Mouse (Mus musculus): Measurements from ENCODE around the gene Ropn1l. TPM values are rescaled to one million over a fixed set of nuclear protein-coding genes. Genes with fewer than 3 reads are reported as not detected.

Ropn1l gene
- total and polyA plus RNA-seq, 2 experiments, result 8.0 to 12.1 TPM

DNA sequence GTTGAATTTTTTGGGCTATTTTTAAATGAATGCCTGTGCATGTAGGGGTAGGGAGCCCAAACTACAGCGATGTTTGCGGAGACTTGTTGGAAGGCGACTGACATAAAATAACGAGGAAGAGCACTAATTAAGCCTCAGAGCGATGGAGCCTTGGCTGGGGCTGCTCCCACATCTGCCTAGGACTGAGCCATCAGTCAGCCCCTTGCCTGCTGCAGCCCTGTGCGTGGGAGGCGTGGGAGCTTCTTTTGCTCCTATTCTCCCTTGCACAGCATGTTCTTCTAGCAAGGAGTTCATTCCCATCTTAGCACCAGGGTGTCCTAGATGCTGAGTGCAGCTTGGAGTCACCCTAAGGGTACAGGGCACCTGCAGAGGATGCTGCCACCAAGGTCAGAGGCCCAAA, 60.8 kb downstream of the Ropn1l start:
- Histone ChIP-seq H3K36me3 (ENCODE audit: control insufficient read depth, insufficient read depth, low read length) (no peaks in the 10 kb centered on the region), H3K9ac (ENCODE audit: low read depth, low read length) (no peak overlapping the region), H3K4me1 (ENCODE audit: control insufficient read depth, insufficient read depth, low read length) (no peaks in the 10 kb centered on the region), H3K4me3 (ENCODE audit: insufficient read depth, low read depth, low read length) (no peak overlapping the region), H3K27ac (replicated peaks; ENCODE audit: insufficient read depth, low read depth, low read length) (no peak overlapping the region), H3K79me2 (ENCODE audit: control insufficient read depth, insufficient read depth, low read length) (no peaks in the 10 kb centered on the region), H3K27me3 (ENCODE audit: control insufficient read depth, insufficient read depth, low read length) (no peaks in the 10 kb centered on the region)
- 91% methylated on average over 7 of the region's 7 CpGs for WGBS
- DNase-seq (ENCODE audit: extremely low read depth, low read depth, low spot score), result no peak
- no peak for TF ChIP-seq CTCF (IDR thresholded peaks at IDR 0.05; ENCODE audit: low read depth, low read length)
- no peak for TF ChIP-seq POLR2A (IDR thresholded peaks at IDR 0.05; ENCODE audit: extremely low read depth, insufficient read depth, low read length)

DNA sequence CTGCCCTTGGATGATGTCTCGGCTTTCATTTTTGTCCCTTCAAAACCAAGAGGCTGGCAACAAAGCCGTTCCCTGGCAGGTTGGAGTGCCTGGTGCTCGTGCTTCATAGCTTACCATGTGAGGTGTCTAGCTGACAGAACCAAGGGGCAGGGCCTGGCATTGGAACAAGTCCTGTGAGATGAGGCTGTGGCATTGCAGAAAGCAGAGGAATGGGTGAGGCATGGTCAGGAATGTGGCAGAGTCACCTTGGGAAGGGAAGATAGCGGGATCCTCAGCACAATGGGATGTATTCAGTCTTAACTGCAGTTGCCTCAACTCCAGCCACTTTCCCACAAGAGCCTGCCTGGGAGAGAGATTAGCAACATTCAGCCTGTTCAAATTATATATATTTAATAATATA, 61.4 kb downstream of the Ropn1l start:
- 91% methylated on average over 4 of the region's 4 CpGs for WGBS
- no peaks in the 10 kb centered on the region for H3K79me2 ChIP-seq (ENCODE audit: control insufficient read depth, insufficient read depth, low read length)

More for the DNA sequence above, 61.4 kb downstream of the Ropn1l start:
- Histone ChIP-seq H3K9ac (ENCODE audit: low read depth, low read length) (no peak overlapping the region), H3K4me1 (ENCODE audit: control insufficient read depth, insufficient read depth, low read length) (no peaks in the 10 kb centered on the region), H3K4me3 (ENCODE audit: insufficient read depth, low read depth, low read length) (no peak overlapping the region), H3K27ac (replicated peaks; ENCODE audit: insufficient read depth, low read depth, low read length) (no peak overlapping the region), H3K36me3 (ENCODE audit: control insufficient read depth, insufficient read depth, low read length) (no peaks in the 10 kb centered on the region), H3K27me3 (ENCODE audit: control insufficient read depth, insufficient read depth, low read length) (no peaks in the 10 kb centered on the region)
- no peak for TF ChIP-seq CTCF (IDR thresholded peaks at IDR 0.05; ENCODE audit: low read depth, low read length)
- no peak for TF ChIP-seq POLR2A (IDR thresholded peaks at IDR 0.05; ENCODE audit: extremely low read depth, insufficient read depth, low read length)
- no peak for DNase-seq (ENCODE audit: extremely low read depth, low read depth, low spot score)

Other genes with a start within 250 kb of the Ropn1l start
- gene Dap, start 229.4 kb downstream of the Ropn1l start, total RNA-seq (2014; rRNA removed), result 53.6 and 63.8 TPM in 2 replicates
- 156 and 257 TPM in 2 replicates for gene Dap, start 229.4 kb downstream of the Ropn1l start, polyA plus RNA-seq (2012; rRNA removed)
- gene Ankrd33b, start 86.0 kb downstream of the Ropn1l start, total RNA-seq (2014; rRNA removed), result 13.1 and 14.4 TPM in 2 replicates
- 9.1 and 14.1 TPM in 2 replicates for gene Ankrd33b, start 86.0 kb downstream of the Ropn1l start, polyA plus RNA-seq (2012; rRNA removed)
- 77.0 and 79.8 TPM in 2 replicates for gene March6, start 77.3 kb upstream of the Ropn1l start, total RNA-seq (2014; rRNA removed)
- 22.6 and 27.5 TPM in 2 replicates for gene March6, start 77.3 kb upstream of the Ropn1l start, polyA plus RNA-seq (2012; rRNA removed)
- 292 and 434 TPM in 2 replicates for gene Cmbl, start 111.7 kb upstream of the Ropn1l start, total RNA-seq (2014; rRNA removed)
- 374 and 481 TPM in 2 replicates for gene Cmbl, start 111.7 kb upstream of the Ropn1l start, polyA plus RNA-seq (2012; rRNA removed)
- 180 and 184 TPM in 2 replicates for gene Cct5, start 148.1 kb upstream of the Ropn1l start, total RNA-seq (2014; rRNA removed)
- 72.8 and 73.6 TPM in 2 replicates for gene Cct5, start 148.1 kb upstream of the Ropn1l start, polyA plus RNA-seq (2012; rRNA removed)
- 20.1 and 20.4 TPM in 2 replicates for gene Fam173b, start 148.1 kb upstream of the Ropn1l start, total RNA-seq (2014; rRNA removed)
- 8.5 and 13.7 TPM in 2 replicates for gene Fam173b, start 148.1 kb upstream of the Ropn1l start, polyA plus RNA-seq (2012; rRNA removed)

All from liver, adult 2 months (tissue).